Mouse (Mus musculus) left cerebral cortex, postnatal 25 days (tissue): ENCODE measurements at regions not wholly inside any gene's neighbourhood (a gene's known extent, or its start where the extent isn't known, plus 50 kb on each side); places are given as distances from the start of the nearest gene placed in this dataset.

Source experiments
- DNase-seq, 2 experiments: peaks; one replicate each; pipeline ENCODE4 v3.0.0; 2022; ENCODE audit warnings: low spot score in 2 of 2, mixed read lengths in 1 of 2
- intact Hi-C: fragments of 180-260 bp; cut with DNase I; formaldehyde crosslinking; loops from one replicate; pipeline ENCODE4 v1.15.1; 2025

DNA sequence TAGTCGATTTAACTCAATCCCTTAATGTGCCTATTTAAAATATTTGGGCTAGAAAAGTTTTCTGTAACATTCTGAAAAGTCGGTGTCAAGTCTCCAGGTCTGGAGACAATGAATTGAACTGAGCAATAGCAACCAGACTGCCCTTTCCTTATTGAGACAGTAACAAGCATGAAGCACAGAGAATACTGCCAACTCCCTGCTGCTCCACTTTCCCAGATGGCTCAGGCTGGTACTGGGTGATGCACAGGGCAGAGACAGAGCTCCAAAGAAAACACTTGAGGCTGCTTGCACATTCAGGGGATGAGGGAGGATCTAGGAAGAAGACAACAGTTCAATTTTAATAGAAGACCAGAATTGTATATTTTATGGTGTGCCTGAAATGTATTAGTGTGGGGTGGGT lies 87.7 kb upstream of the Sorcs1 start:
- peak in 1 of 2 experiments; percentile 3 for DNase-seq
- intact Hi-C loops: no loop called here
